Mouse (Mus musculus) thymus, adult 2 months (tissue): ENCODE results near the gene Cdk5r1.

Source experiments
- CTCF ChIP-seq: fragments of 200-500 bp; IDR thresholded peaks from 2 replicates; pipeline ENCODE4 v1.5.1; 2012; ENCODE audit warnings: mild to moderate bottlenecking, control low read depth, low read length, moderate library complexity, borderline replicate concordance; ENCODE audit not compliant: control insufficient read depth, poor library complexity, insufficient read depth; ENCODE audit errors: extremely low read depth
- POLR2A ChIP-seq: fragments of 200-500 bp; IDR thresholded peaks from 2 replicates; pipeline ENCODE4 v1.6.1; 2012; ENCODE audit warnings: mild to moderate bottlenecking, low read length, control low read depth, moderate library complexity; ENCODE audit not compliant: control insufficient read depth, poor library complexity, insufficient read depth; ENCODE audit errors: extremely low read depth

DNA sequence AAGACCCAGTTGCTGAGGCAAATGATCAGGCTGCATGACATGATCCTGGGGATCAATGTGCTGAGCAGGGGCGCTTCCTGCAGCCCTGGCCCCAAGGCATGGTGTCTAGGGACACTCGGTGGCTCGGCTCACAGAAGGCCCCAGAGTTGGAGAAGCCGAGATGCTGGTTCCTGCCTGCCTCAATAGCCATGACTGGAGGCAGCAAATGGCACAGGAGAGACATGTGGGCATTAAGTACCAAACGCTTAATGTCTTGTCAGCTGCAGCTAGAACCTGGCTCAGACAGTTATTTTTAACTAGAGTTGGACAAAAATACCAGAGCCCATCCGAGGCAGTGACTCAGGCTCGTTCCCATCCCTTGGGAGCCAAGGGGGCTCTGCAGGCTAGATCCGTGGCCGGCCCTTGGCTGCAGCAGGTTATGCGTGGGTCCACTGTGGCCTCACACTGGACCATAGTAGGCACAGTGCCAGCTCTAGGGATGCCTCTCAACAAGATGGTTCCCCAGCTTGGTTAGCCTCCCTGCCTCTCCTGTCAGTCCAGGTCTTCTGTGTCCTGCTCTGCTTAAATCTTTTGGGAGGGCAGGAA is 8.9 kb downstream of the Cdk5r1 start:
- TF ChIP-seq CTCF (no peak), POLR2A (no peak)
